ENCODE assay signal across 1 mouse cellular context in genomic region chr9:57660501-57660900, GRCm38 (mm10).
TF ChIP-seq lines count a peak whose summit lies in the region.

No protein-coding gene starts in this region.

TF ChIP-seq in MEL, 35 proteins besides CTCF, POLR2A, EP300 and RAD21 (continued from another document):
- peak; percentile 39; the same call in 1 of the 2 replicates for TF ChIP-seq ETS1 (IDR thresholded peaks at IDR 0.05; ENCODE audit: low read depth, low read length)
- peak; percentile 74 for TF ChIP-seq GATA1 (IDR thresholded peaks at IDR 0.05; ENCODE audit: low read depth, low read length)
- peak; percentile 80 for TF ChIP-seq TCF12 (IDR thresholded peaks at IDR 0.05; ENCODE audit: low read depth, low read length)
- TF ChIP-seq SMC3 (IDR thresholded peaks at IDR 0.05; ENCODE audit: low read depth, low read length): no peak
- no peak for TF ChIP-seq POLR2AphosphoS2 (IDR thresholded peaks at IDR 0.05; ENCODE audit: low read length)
- TF ChIP-seq GABPA (IDR thresholded peaks at IDR 0.05; ENCODE audit: low read depth, low read length): no peak
- no peak for TF ChIP-seq MEF2A (IDR thresholded peaks at IDR 0.05; ENCODE audit: extremely low read depth, insufficient replicate concordance, low read depth, low read length, poor library complexity, severe bottlenecking)
- TF ChIP-seq TAL1 (IDR thresholded peaks at IDR 0.05; ENCODE audit: low read length): peak; percentile 56
- no peak for TF ChIP-seq ELF1 (IDR thresholded peaks at IDR 0.05; ENCODE audit: low read depth, low read length)
TF ChIP-seq in MEL: peak in this region for 6.
